Mouse (Mus musculus) MEL (cell line): ENCODE measurements at regions not wholly inside any gene's neighbourhood (a gene's known extent, or its start where the extent isn't known, plus 50 kb on each side); places are given as distances from the start of the nearest gene placed in this dataset.

Experiments used
- DNase-seq: peaks from one replicate; pipeline ENCODE4 v3.0.0; 2011; ENCODE audit warnings: low read depth, low spot score
- H3K27ac ChIP-seq: 2 replicates; pipeline ENCODE4 v1.5.1; 2012; ENCODE audit warnings: low read depth, mild to moderate bottlenecking, control low read depth, low read length, moderate library complexity; ENCODE audit not compliant: control insufficient read depth
- H3K27me3 ChIP-seq, 2 experiments: fragments of 150-350 bp in 1 of 2; sonication (generic) in 1 of 2; 2 replicates each; pipeline ENCODE4 v1.6.1; 2012; ENCODE audit warnings: low read length in 2 of 2, mild to moderate bottlenecking in 2 of 2, improper control_type of control experiment in 1 of 2, moderate library complexity in 1 of 2; ENCODE audit not compliant: insufficient read depth in 2 of 2, control insufficient read depth in 1 of 2
- H3K36me3 ChIP-seq, 2 experiments: 2 replicates each; pipeline ENCODE4 v1.6.1; 2012 to 2014; ENCODE audit warnings: low read length in 2 of 2, improper control_type of control experiment in 1 of 2, inconsistent platforms in 1 of 2, mild to moderate bottlenecking in 1 of 2; ENCODE audit not compliant: insufficient read depth in 2 of 2, control insufficient read depth in 1 of 2
- H3K4me1 ChIP-seq, 2 experiments: fragments of 150-350 bp in 1 of 2; sonication (generic) in 1 of 2; 2 replicates each; pipeline ENCODE4 v1.6.1; 2012; ENCODE audit warnings: low read length in 2 of 2, improper control_type of control experiment in 1 of 2, mild to moderate bottlenecking in 1 of 2; ENCODE audit not compliant: insufficient read depth in 2 of 2, control insufficient read depth in 1 of 2
- H3K4me3 ChIP-seq, 2 experiments: fragments of 150-350 bp in 1 of 2; sonication (generic) in 1 of 2; 2 replicates each; pipeline ENCODE4 v1.5.1; 2012; ENCODE audit warnings: low read depth in 2 of 2, low read length in 2 of 2, mild to moderate bottlenecking in 2 of 2, moderate library complexity in 2 of 2, control low read depth in 1 of 2, improper control_type of control experiment in 1 of 2; ENCODE audit not compliant: control insufficient read depth in 1 of 2, insufficient read depth in 1 of 2
- H3K79me2 ChIP-seq: 2 replicates; pipeline ENCODE4 v1.6.1; 2012; ENCODE audit warnings: mild to moderate bottlenecking, low read length, moderate library complexity; ENCODE audit not compliant: control insufficient read depth, poor library complexity, insufficient read depth
- H3K9ac ChIP-seq: 2 replicates; pipeline ENCODE4 v1.6.1; 2012; ENCODE audit warnings: low read depth, mild to moderate bottlenecking, control low read depth, low read length, moderate library complexity; ENCODE audit not compliant: control insufficient read depth, poor library complexity, severe bottlenecking
- H3K9me3 ChIP-seq: fragments of 150-350 bp; sonication (generic); replicated peaks from 2 replicates; pipeline ENCODE4 v1.6.1; 2012; ENCODE audit warnings: mild to moderate bottlenecking, low read length, improper control_type of control experiment, moderate library complexity; ENCODE audit not compliant: insufficient read depth
- CHD1 ChIP-seq: IDR thresholded peaks from 2 replicates; pipeline ENCODE4 v1.6.1; 2012; ENCODE audit warnings: low read depth, mild to moderate bottlenecking, inconsistent platforms, low read length, improper control_type of control experiment
- CHD2 ChIP-seq: IDR thresholded peaks from 2 replicates; pipeline ENCODE4 v1.6.1; 2011; ENCODE audit warnings: low read length, improper control_type of control experiment
- E2F4 ChIP-seq: IDR thresholded peaks from 2 replicates; pipeline ENCODE4 v1.6.1; 2011; ENCODE audit warnings: low read depth, low read length, improper control_type of control experiment, borderline replicate concordance
- ELF1 ChIP-seq: IDR thresholded peaks from 2 replicates; pipeline ENCODE4 v1.6.1; 2014; ENCODE audit warnings: low read depth, mild to moderate bottlenecking, inconsistent platforms, low read length, improper control_type of control experiment, moderate library complexity
- ETS1 ChIP-seq: IDR thresholded peaks from 2 replicates; pipeline ENCODE4 v1.6.1; 2012; ENCODE audit warnings: low read depth, mild to moderate bottlenecking, inconsistent platforms, low read length, improper control_type of control experiment, moderate library complexity
- GABPA ChIP-seq: IDR thresholded peaks from 2 replicates; pipeline ENCODE4 v1.6.1; 2012; ENCODE audit warnings: low read depth, mild to moderate bottlenecking, inconsistent platforms, low read length, improper control_type of control experiment, moderate library complexity
- JUND ChIP-seq: IDR thresholded peaks from 2 replicates; pipeline ENCODE4 v1.6.1; 2011; ENCODE audit warnings: low read depth, mild to moderate bottlenecking, improper control_type of control experiment, low read length
- MAX ChIP-seq: IDR thresholded peaks from 2 replicates; pipeline ENCODE4 v1.6.1; 2011; ENCODE audit warnings: low read length, improper control_type of control experiment
- MEF2A ChIP-seq: IDR thresholded peaks from 2 replicates; pipeline ENCODE4 v1.6.1; 2014; ENCODE audit warnings: low read depth, mild to moderate bottlenecking, inconsistent platforms, low read length, improper control_type of control experiment; ENCODE audit not compliant: poor library complexity, insufficient replicate concordance, severe bottlenecking; ENCODE audit errors: extremely low read depth
- MYB ChIP-seq: IDR thresholded peaks from 2 replicates; pipeline ENCODE4 v1.6.1; 2011; ENCODE audit warnings: mild to moderate bottlenecking, low read depth, low read length, improper control_type of control experiment
- NELFE ChIP-seq: IDR thresholded peaks from 2 replicates; pipeline ENCODE4 v1.6.1; 2011; ENCODE audit warnings: low read depth, low read length, improper control_type of control experiment
- POLR2A ChIP-seq, 2 experiments: IDR thresholded peaks; 2 replicates each; pipeline ENCODE4 v1.6.1; 2011 to 2012; ENCODE audit warnings: low read length in 2 of 2, mild to moderate bottlenecking in 2 of 2, control low read depth in 1 of 2, improper control_type of control experiment in 1 of 2, low read depth in 1 of 2, moderate library complexity in 1 of 2; ENCODE audit not compliant: control insufficient read depth in 1 of 2, insufficient read depth in 1 of 2, poor library complexity in 1 of 2
- POLR2AphosphoS5 ChIP-seq: IDR thresholded peaks from 2 replicates; pipeline ENCODE4 v1.6.1; 2012; ENCODE audit warnings: low read depth, borderline replicate concordance, mild to moderate bottlenecking, inconsistent platforms, low read length, moderate library complexity, mixed read lengths
- RAD21 ChIP-seq: IDR thresholded peaks from 2 replicates; pipeline ENCODE4 v1.6.1; 2011; ENCODE audit warnings: mild to moderate bottlenecking, low read depth, low read length, improper control_type of control experiment
- SMC3 ChIP-seq: IDR thresholded peaks from 2 replicates; pipeline ENCODE4 v1.6.1; 2011; ENCODE audit warnings: low read depth, low read length, improper control_type of control experiment
- TBP ChIP-seq: IDR thresholded peaks from 2 replicates; pipeline ENCODE4 v1.8.0; 2011; ENCODE audit warnings: low read depth, low read length, improper control_type of control experiment
- ZC3H11A ChIP-seq: IDR thresholded peaks from 2 replicates; pipeline ENCODE4 v1.6.1; 2012; ENCODE audit warnings: low read depth, mild to moderate bottlenecking, inconsistent platforms, low read length, improper control_type of control experiment
- ZKSCAN1 ChIP-seq: IDR thresholded peaks from 2 replicates; pipeline ENCODE4 v1.6.1; 2012; ENCODE audit warnings: low read depth, mild to moderate bottlenecking, inconsistent platforms, low read length, improper control_type of control experiment, moderate library complexity
- ZMIZ1 ChIP-seq: IDR thresholded peaks from 2 replicates; pipeline ENCODE4 v1.6.1; 2012; ENCODE audit warnings: low read depth, mild to moderate bottlenecking, inconsistent platforms, low read length, improper control_type of control experiment, moderate library complexity
- ZNF384 ChIP-seq: IDR thresholded peaks from 2 replicates; pipeline ENCODE4 v1.6.1; 2012; ENCODE audit warnings: low read depth, mild to moderate bottlenecking, inconsistent platforms, low read length, improper control_type of control experiment

GRCm38 (mm10) chr11:109039060-109039791, 104.9 kb downstream of the E030025P04Rik start:
- no peak for DNase-seq
- no peaks in the 10 kb centered on the region for H3K36me3 ChIP-seq
- H3K27ac ChIP-seq, result no peak overlapping the region
- H3K27me3 ChIP-seq, result no peaks in the 10 kb centered on the region
- no peaks in the 10 kb centered on the region for H3K9me3 ChIP-seq
- H3K9ac ChIP-seq, result no peak overlapping the region
- H3K4me3 ChIP-seq, result no peak overlapping the region
- H3K4me1 ChIP-seq, result no peaks in the 10 kb centered on the region
- H3K79me2 ChIP-seq, result no peaks in the 10 kb centered on the region
- TF ChIP-seq E2F4, result no peak
- TF ChIP-seq MYB, result no peak
- no peak for TF ChIP-seq ZKSCAN1
- TF ChIP-seq CHD2, result no peak
- no peak for TF ChIP-seq MAX
- TF ChIP-seq SMC3, result no peak
- no peak for TF ChIP-seq MEF2A
- no peak for TF ChIP-seq POLR2A (IDR thresholded peaks at IDR 0.05; ENCODE audit: control insufficient read depth in 1 of 2, insufficient read depth in 1 of 2, low read depth in 1 of 2, low read length in 2 of 2, poor library complexity in 1 of 2)
- TF ChIP-seq ZC3H11A, result no peak
- no peak for TF ChIP-seq ZMIZ1
- TF ChIP-seq JUND, result no peak
- TF ChIP-seq TBP, result no peak
- no peak for TF ChIP-seq NELFE
- no peak for TF ChIP-seq CHD1
- TF ChIP-seq POLR2AphosphoS5, result no peak
- no peak for TF ChIP-seq ZNF384
- no peak for TF ChIP-seq RAD21
- no peak for TF ChIP-seq GABPA

- no peaks in the 10 kb centered on the region for H3K36me3 ChIP-seq
- no peak overlapping the region for H3K4me3 ChIP-seq
- DNase-seq, result no peak
- H3K27me3 ChIP-seq, result no peaks in the 10 kb centered on the region
- TF ChIP-seq ELF1 (no peak), ETS1 (no peak), ZNF384 (no peak), POLR2A (IDR thresholded peaks at IDR 0.05; ENCODE audit: control insufficient read depth in 1 of 2, insufficient read depth in 1 of 2, low read depth in 1 of 2, low read length in 2 of 2, poor library complexity in 1 of 2) (no peak), E2F4 (no peak)
- H3K9ac ChIP-seq, result no peak overlapping the region
- no peaks in the 10 kb centered on the region for H3K79me2 ChIP-seq
- H3K9me3 ChIP-seq, result no peaks in the 10 kb centered on the region
- no peaks in the 10 kb centered on the region for H3K4me1 ChIP-seq
- no peak overlapping the region for H3K27ac ChIP-seq
These were observed 106.0 kb downstream of the E030025P04Rik start for GRCm38 (mm10) chr11:109038136-109038535.
